Mouse (Mus musculus) brain, embryonic 14.5 days (tissue): ENCODE data around the gene Sap30l.

Experiments used
- CTCF ChIP-seq: fragments of 200-500 bp; IDR thresholded peaks from 2 replicates; pipeline ENCODE4 v1.5.1; 2012; ENCODE audit warnings: inconsistent platforms, mild to moderate bottlenecking, moderate library complexity, borderline replicate concordance; ENCODE audit not compliant: insufficient read depth, insufficient read length; ENCODE audit errors: extremely low read depth
- POLR2A ChIP-seq: fragments of 200-500 bp; IDR thresholded peaks from 2 replicates; pipeline ENCODE4 v1.6.1; 2012; ENCODE audit warnings: mild to moderate bottlenecking, inconsistent platforms, borderline replicate concordance; ENCODE audit not compliant: poor library complexity, insufficient read depth, insufficient read length, severe bottlenecking; ENCODE audit errors: extremely low read depth

GRCm38 (mm10) chr11:57813641-57814040, 12.2 kb downstream of the Sap30l start:
- TF ChIP-seq CTCF (no peak), POLR2A (no peak)
